Mouse (Mus musculus) cerebral cortex, adult 2 months (tissue): ENCODE results near the gene Pou6f1.

ENCODE experiments used
- WGBS: fragments of 180-500 bp; shearing (Covaris S2); methylation state at CpG from one replicate; pipeline ENCODE4 v1.1.7; 2018; 5-methylcytosine and 5-hydroxymethylcytosine counted together

Gene Pou6f1

GRCm38 (mm10) chr15:100576392-100576791, 23.4 kb downstream of the Pou6f1 start:
- WGBS, result 92% methylated on average over 6 of the region's 6 CpGs

DNA sequence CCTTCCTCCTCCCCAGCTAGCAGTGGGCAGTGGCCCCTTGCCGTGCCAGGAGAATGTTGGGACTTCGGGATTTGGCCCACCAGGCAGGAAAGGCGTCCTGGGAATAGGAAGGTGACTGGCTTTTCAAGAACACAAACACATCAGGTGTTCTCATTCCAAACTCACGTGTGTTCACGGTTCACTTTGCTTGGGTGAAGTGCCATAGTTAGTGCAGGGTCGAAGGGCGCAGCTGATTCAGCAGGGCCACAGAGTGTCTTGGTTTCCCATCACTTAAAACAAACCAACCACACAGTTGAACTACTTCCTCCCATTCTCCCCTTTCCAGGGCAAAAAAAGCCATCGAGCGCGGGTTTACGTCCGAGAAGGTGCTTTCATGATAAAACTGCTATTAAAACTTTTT, 24.4 kb downstream of the Pou6f1 start:
- 78% methylated on average over 12 of the region's 12 CpGs for WGBS

DNA sequence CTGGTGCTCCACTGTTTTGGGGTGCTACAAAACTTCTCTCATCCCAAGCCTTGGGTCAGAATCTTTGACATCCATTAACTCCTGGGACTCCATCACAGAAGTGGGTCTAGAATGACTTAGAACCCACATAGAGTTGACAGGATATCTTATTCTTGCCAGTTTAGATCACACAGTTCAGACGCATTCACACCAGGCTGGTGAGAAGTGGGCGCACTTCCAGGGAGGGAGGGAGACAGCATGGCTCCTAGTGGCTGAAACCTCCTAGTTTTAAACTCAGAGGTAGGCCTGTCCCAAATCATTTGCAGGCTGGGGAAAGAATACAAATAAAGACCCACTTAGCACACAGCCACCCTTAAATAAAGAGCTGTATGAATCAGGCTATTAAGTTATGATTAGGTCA, 25.4 kb downstream of the Pou6f1 start:
- 52% methylated on average over 2 of the region's 2 CpGs for WGBS

DNA sequence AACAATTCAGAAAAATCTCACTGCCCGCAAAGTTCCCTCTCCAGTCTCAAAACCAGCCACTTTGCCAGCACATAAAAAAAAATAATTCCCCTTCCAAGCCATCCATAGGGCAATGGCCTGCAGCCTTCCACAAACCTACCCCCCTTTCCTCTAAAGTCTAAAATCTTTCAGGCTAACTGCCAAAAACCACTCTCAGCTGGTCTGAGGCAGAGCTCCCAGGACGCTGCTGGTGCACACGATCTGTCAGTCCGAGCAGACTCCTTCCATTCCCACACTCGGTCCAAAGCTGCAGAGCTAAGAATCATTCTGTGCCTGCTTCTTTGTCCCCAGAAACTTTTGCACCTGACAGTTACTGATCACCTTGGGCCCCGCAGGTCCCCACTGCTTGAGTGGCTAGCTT, 25.8 kb downstream of the Pou6f1 start:
- WGBS, result 58% methylated on average over 6 of the region's 6 CpGs

DNA sequence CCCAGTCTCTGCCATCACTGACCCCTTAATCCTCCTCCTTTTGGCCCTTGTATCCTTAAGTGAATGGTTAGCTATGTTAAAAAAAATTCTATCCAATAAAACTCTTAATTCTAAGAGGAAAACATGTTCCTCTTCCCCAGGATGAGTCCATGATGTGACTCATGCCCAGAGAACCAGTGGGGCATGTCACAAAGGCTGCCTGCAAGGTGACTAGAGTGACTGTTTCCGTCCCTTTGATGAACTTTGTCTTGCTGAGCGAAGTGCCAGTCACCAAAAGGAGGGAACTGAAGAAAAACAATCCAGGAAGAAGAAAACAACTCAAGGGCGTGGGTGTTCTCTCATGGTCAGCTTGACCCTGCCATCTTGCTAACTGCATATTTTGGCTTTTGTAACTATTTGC, 30.5 kb downstream of the Pou6f1 start:
- WGBS, result 80% methylated on average over 3 of the region's 3 CpGs

- WGBS, result 57% methylated on average over 2 of the region's 2 CpGs
Observed at GRCm38 (mm10) chr15:100566531-100566930, 33.3 kb downstream of the Pou6f1 start.

GRCm38 (mm10) chr15:100557705-100558433, 41.9 kb downstream of the Pou6f1 start:
- WGBS, result 78% methylated on average over 5 of the region's 5 CpGs

- 92% methylated on average over 9 of the region's 9 CpGs for WGBS
Observed at GRCm38 (mm10) chr15:100556378-100556777, 43.4 kb downstream of the Pou6f1 start.

DNA sequence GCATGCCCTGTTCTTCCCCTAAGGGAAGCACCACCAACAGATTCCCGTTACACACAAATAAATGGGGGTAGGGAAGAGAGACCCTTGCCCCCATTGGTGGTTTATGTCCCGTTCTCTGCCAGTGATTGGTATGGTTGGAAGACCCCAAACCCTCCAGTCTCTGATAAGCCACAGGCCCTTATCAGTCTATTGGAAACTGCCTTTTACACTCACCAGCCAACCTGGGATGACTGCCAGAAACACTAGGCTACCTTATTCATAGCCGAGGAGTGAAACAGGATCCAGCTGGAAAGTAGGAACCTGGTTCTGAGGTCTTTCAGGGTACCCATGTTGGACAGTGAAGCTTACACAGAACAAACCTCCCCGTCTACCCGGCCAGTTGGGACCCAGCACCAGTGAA, 43.8 kb downstream of the Pou6f1 start:
- WGBS, result 80% methylated on average over 5 of the region's 5 CpGs

DNA sequence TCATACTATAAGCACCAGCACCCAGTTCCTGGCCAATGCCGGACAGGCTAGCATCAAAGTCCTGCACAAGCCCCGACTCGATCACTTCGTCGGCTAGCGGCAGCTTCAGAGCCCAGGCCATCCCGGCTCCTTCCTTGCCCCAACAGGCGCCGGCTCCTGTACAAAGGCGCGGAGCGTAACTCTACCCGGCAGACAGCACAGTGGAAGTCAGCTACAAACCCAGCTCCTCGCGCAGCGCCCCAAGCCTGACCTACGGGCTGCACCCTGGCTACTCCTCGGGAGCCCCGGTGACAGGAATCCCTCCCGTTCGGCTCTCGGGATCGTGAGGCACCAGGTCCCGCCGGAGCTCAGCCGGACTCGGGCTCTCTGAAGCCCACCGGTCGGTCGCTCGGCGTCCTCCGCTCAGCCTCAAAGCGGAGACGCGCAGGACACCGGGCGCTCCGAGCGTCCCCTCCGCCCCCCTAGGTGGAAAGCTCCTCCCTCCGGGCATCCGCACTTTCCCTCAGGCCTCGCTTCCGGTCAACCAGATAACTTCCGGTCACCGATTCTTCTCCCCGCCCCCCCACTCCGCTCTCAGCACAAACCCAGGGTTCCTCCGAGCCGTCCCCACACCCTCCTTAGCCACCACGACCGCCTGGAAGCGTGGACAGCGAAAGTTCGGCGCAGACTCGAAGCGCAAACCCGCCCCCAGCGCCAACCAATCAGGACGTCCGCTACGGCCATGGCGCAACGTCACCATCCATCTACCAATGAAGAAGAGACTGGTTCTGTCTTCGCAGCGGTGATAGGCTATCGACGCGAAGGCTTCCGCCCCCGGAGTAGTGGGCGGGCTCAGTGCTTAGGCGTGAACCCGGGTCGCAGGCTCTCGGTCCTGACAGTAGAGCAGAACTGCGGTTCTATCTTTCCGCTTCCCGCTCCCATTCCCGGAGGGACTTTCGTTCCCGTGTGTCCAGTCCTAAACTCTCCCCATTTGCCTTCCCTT, 48.2 kb downstream of the Pou6f1 start, which contains the start of gene Tfcp2:
Gene Tfcp2 (minus strand): TSS at position 683 of the 982 bp plus-strand sequence.
- under 1% methylated on average over 84 of the region's 84 CpGs for WGBS

DNA sequence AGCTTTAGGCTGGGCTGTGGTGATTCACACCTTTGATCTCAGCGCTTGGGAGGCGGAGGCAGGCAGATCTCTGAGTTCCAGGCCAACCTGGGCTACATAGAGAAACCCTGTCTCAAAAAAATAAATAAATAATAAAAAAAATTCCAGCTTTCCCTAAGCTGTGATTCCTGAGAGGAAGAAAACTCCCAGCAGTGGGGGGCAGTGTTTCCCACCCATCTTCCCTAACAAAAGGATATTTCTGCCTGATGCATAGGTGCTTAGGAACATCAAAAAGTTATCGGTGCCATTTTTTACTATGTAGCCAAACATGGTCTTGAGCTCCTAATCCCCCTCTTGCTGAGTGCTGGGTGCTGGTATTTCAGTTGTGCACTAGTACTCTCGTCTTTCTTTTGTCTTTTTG, 49.5 kb downstream of the Pou6f1 start:
- WGBS, result 77% methylated on average over 4 of the region's 4 CpGs

- 96% methylated on average over 14 of the region's 14 CpGs for WGBS
Observed at GRCm38 (mm10) chr15:100543651-100544030, 56.1 kb downstream of the Pou6f1 start.

- WGBS, result 95% methylated on average over 27 of the region's 28 CpGs
Observed at GRCm38 (mm10) chr15:100542876-100543650, 56.7 kb downstream of the Pou6f1 start.

- 90% methylated on average over 4 of the region's 4 CpGs for WGBS
Observed at GRCm38 (mm10) chr15:100541426-100541825, 58.4 kb downstream of the Pou6f1 start.

GRCm38 (mm10) chr15:100541001-100541400, 58.8 kb downstream of the Pou6f1 start:
- 75% methylated on average over 1 of the region's 1 CpGs for WGBS

DNA sequence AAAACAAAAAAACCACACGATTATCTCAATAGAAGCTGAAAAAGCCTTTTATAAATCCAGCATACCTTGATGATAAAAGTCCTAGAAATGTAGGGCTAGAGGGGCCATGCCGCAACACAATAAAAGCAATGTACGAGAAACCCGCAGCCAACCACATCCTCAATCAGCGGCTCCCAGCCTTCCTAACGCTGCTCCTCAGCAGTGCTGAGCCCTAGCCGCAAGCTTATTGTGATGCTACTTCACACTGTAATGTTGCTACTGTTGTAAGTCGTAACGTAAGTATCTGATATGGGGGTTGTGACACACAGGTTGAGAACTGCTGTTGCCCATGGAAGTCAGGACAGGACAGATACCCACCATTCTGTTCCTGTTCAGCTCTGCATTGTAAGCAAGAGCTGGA, 60.4 kb downstream of the Pou6f1 start:
- 94% methylated on average over 9 of the region's 9 CpGs for WGBS

DNA sequence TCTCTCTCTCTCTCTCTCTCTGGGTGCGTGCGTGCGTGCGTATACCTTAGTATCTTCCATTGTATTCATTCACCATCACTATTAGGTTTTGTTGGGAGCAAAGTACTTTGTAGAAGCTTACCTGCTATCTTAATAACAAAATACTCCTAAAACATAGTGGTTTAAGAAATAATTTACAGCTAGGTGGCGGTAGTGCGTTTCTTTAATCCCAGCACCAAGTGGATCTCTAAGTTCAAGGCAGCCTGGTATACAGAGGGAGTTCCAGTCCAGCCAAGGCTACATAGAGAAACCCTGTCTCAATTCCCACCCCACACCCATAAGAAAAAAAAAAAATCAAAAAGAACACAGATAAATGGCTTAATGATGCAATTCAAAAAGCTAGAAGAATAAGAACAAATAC, 61.9 kb downstream of the Pou6f1 start:
- 89% methylated on average over 6 of the region's 6 CpGs for WGBS

DNA sequence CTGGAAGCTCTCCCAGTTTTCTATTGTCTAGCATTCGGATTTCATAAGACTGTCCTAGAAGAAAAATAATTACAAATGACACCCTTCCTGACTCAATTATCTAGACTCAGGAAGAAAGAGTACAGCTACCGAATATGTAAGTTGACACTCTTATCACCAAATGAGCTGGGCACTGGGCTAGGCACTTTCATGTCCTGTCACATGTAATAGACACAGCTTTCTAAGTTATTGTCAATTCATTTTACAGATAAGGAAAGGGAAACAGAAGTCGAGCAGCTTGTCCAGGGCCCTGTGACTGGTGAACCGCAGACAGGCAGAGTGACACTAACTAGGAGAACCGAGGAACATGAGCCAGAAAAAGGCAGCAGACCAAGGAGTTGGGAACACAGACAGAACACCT, 71.9 kb downstream of the Pou6f1 start:
- WGBS, result 81% methylated on average over 5 of the region's 5 CpGs

DNA sequence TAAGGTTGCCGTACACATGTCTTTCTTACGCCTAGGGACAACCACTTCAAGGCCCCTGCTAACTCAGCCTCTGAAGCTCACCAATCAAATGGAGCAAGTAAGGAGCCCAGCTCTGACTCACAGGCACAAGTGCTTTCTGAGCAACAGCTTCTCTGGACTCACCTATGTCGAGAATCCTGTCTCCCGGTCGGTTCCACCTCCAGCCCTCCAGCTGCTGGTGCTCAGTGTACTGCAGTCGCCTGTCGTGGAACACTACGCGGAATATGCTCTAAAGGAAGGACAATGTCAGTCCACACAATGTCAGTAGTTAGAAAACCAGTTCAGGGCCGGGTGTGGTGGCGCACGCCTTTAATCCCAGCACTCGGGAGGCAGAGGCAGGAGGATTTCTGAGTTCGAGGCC, 74.4 kb downstream of the Pou6f1 start:
- WGBS, result 96% methylated on average over 14 of the region's 14 CpGs
